Mouse (Mus musculus): ENCODE measurements around the gene Rab15. TPM values are rescaled to one million over a fixed set of nuclear protein-coding genes. Genes with fewer than 3 reads are reported as not detected.
"Not testable (repeated sequence)": the region's sequence is repeated elsewhere in the genome, so short reads cannot be mapped to it uniquely, and the experiment has no call there.

The Rab15 gene
- 8.7 and 9.5 TPM in 2 replicates for polyA plus RNA-seq (2014; fragmentation: Nextera tagmentation; extraction: Ambion mirVana)

- 2% methylated on average over 15 of the region's 17 CpGs for whole genome bisulfite sequencing
- DNase-seq (ENCODE audit: low spot score) (peak; percentile 41), ATAC-seq (ENCODE audit: insufficient number of reproducible peaks, low FRiP score, low TSS enrichment, low read depth) (peak; percentile 37)
- Histone ChIP-seq H3K36me3 (ENCODE audit: control insufficient read depth, insufficient read depth, low read length) (no peaks in the 10 kb centered on the region), H3K4me1 (ENCODE audit: control insufficient read depth, insufficient read depth, low read length) (0 out of 2 replicates have a peak, but pooled peaks cover 3% of the 10 kb centered on the region), H3K9me3 (ENCODE audit: control insufficient read depth, low read length) (no peaks in the 10 kb centered on the region), H3K27me3 (ENCODE audit: control insufficient read depth, insufficient read depth, low read length) (peaks cover 20% of the 10 kb centered on the region), H3K27ac (replicated peaks; ENCODE audit: low read depth, low read length) (no peak within 1 kb of the TSS), H3K4me2 (ENCODE audit: low read depth, severe bottlenecking) (peak within 1 kb of the TSS; percentile 97), H3K9ac (ENCODE audit: low read length) (peak within 1 kb of the TSS; percentile 55), H3K4me3 (ENCODE audit: low read depth, low read length) (peak within 1 kb of the TSS; percentile 46)
These were observed at the start of gene Rab15 for GRCm38 (mm10) chr12:76822651-76823041. Gene Rab15, minus strand, starts transcription at chr12:76822908.

GRCm38 (mm10) chr12:76869561-76869960, 46.9 kb upstream of the Rab15 start:
- Histone ChIP-seq H3K4me1 (ENCODE audit: control insufficient read depth, insufficient read depth, low read length) (no peaks in the 10 kb centered on the region), H3K4me3 (ENCODE audit: low read depth, low read length) (no peak overlapping the region), H3K27me3 (ENCODE audit: control insufficient read depth, insufficient read depth, low read length) (no peaks in the 10 kb centered on the region), H3K9ac (ENCODE audit: low read length) (no peak overlapping the region), H3K27ac (replicated peaks; ENCODE audit: low read depth, low read length) (no peak overlapping the region), H3K36me3 (ENCODE audit: control insufficient read depth, insufficient read depth, low read length) (no peaks in the 10 kb centered on the region), H3K9me3 (ENCODE audit: control insufficient read depth, low read length) (no peaks in the 10 kb centered on the region), H3K4me2 (ENCODE audit: low read depth, severe bottlenecking) (no peak overlapping the region)
- no peak for DNase-seq (ENCODE audit: low spot score)
- 87% methylated on average over 7 of the region's 7 CpGs for whole genome bisulfite sequencing
- no peak for ATAC-seq (ENCODE audit: insufficient number of reproducible peaks, low FRiP score, low TSS enrichment, low read depth)

GRCm38 (mm10) chr12:76868463-76869198, 45.9 kb upstream of the Rab15 start:
- H3K27ac ChIP-seq (replicated peaks; ENCODE audit: low read depth, low read length), result no peak overlapping the region
- no peak overlapping the region for H3K4me3 ChIP-seq (ENCODE audit: low read depth, low read length)
- DNase-seq (ENCODE audit: low spot score) (no peak), ATAC-seq (ENCODE audit: insufficient number of reproducible peaks, low FRiP score, low TSS enrichment, low read depth) (no peak)
- no peaks in the 10 kb centered on the region for H3K4me1 ChIP-seq (ENCODE audit: control insufficient read depth, insufficient read depth, low read length)
- H3K9me3 ChIP-seq (ENCODE audit: control insufficient read depth, low read length), result no peaks in the 10 kb centered on the region
- no peak overlapping the region for H3K9ac ChIP-seq (ENCODE audit: low read length)
- H3K36me3 ChIP-seq (ENCODE audit: control insufficient read depth, insufficient read depth, low read length), result no peaks in the 10 kb centered on the region
- no peaks in the 10 kb centered on the region for H3K27me3 ChIP-seq (ENCODE audit: control insufficient read depth, insufficient read depth, low read length)
- no peak overlapping the region for H3K4me2 ChIP-seq (ENCODE audit: low read depth, severe bottlenecking)
- 77% methylated on average over 14 of the region's 14 CpGs for WGBS

- H3K27me3 ChIP-seq (ENCODE audit: control insufficient read depth, insufficient read depth, low read length), result no peaks in the 10 kb centered on the region
- no peak overlapping the region for H3K9ac ChIP-seq (ENCODE audit: low read length)
- no peak overlapping the region for H3K27ac ChIP-seq (replicated peaks; ENCODE audit: low read depth, low read length)
- no peaks in the 10 kb centered on the region for H3K9me3 ChIP-seq (ENCODE audit: control insufficient read depth, low read length)
- no peak for ATAC-seq (ENCODE audit: insufficient number of reproducible peaks, low FRiP score, low TSS enrichment, low read depth)
- H3K4me3 ChIP-seq (ENCODE audit: low read depth, low read length), result no peak overlapping the region
- DNase-seq (ENCODE audit: low spot score), result no peak
- 63% methylated on average over 10 of the region's 10 CpGs for WGBS
- no peak overlapping the region for H3K4me2 ChIP-seq (ENCODE audit: low read depth, severe bottlenecking)
- no peaks in the 10 kb centered on the region for H3K4me1 ChIP-seq (ENCODE audit: control insufficient read depth, insufficient read depth, low read length)
- H3K36me3 ChIP-seq (ENCODE audit: control insufficient read depth, insufficient read depth, low read length), result peaks cover under 1% of the 10 kb centered on the region; the same call in 1 of the 2 replicates
These were observed 45.0 kb upstream of the Rab15 start for GRCm38 (mm10) chr12:76867586-76868280.

GRCm38 (mm10) chr12:76865266-76865665, 42.6 kb upstream of the Rab15 start:
- no peak overlapping the region for H3K9ac ChIP-seq (ENCODE audit: low read length)
- H3K27me3 ChIP-seq (ENCODE audit: control insufficient read depth, insufficient read depth, low read length), result no peaks in the 10 kb centered on the region
- no peaks in the 10 kb centered on the region for H3K4me1 ChIP-seq (ENCODE audit: control insufficient read depth, insufficient read depth, low read length)
- DNase-seq (ENCODE audit: low spot score) (no peak), ATAC-seq (ENCODE audit: insufficient number of reproducible peaks, low FRiP score, low TSS enrichment, low read depth) (no peak)
- whole genome bisulfite sequencing, result 80% methylated on average over 13 of the region's 13 CpGs
- no peak overlapping the region for H3K27ac ChIP-seq (replicated peaks; ENCODE audit: low read depth, low read length)
- H3K4me2 ChIP-seq (ENCODE audit: low read depth, severe bottlenecking), result no peak overlapping the region
- H3K9me3 ChIP-seq (ENCODE audit: control insufficient read depth, low read length), result no peaks in the 10 kb centered on the region
- H3K36me3 ChIP-seq (ENCODE audit: control insufficient read depth, insufficient read depth, low read length), result peaks cover 4% of the 10 kb centered on the region; the same call in 1 of the 2 replicates
- H3K4me3 ChIP-seq (ENCODE audit: low read depth, low read length), result no peak overlapping the region

GRCm38 (mm10) chr12:76863651-76864050, 40.9 kb upstream of the Rab15 start:
- Histone ChIP-seq H3K9me3 (ENCODE audit: control insufficient read depth, low read length) (no peaks in the 10 kb centered on the region), H3K4me3 (ENCODE audit: low read depth, low read length) (no peak overlapping the region), H3K36me3 (ENCODE audit: control insufficient read depth, insufficient read depth, low read length) (peaks cover 4% of the 10 kb centered on the region; the same call in 1 of the 2 replicates), H3K27ac (replicated peaks; ENCODE audit: low read depth, low read length) (no peak overlapping the region), H3K9ac (ENCODE audit: low read length) (no peak overlapping the region), H3K27me3 (ENCODE audit: control insufficient read depth, insufficient read depth, low read length) (no peaks in the 10 kb centered on the region), H3K4me1 (ENCODE audit: control insufficient read depth, insufficient read depth, low read length) (no peaks in the 10 kb centered on the region), H3K4me2 (ENCODE audit: low read depth, severe bottlenecking) (no peak overlapping the region)
- ATAC-seq (ENCODE audit: insufficient number of reproducible peaks, low FRiP score, low TSS enrichment, low read depth) (no peak), DNase-seq (ENCODE audit: low spot score) (no peak)
- WGBS, result 77% methylated on average over 11 of the region's 11 CpGs

- ATAC-seq (ENCODE audit: insufficient number of reproducible peaks, low FRiP score, low TSS enrichment, low read depth); H3K27me3 ChIP-seq (ENCODE audit: control insufficient read depth, insufficient read depth, low read length); DNase-seq (ENCODE audit: low spot score); H3K27ac ChIP-seq (replicated peaks; ENCODE audit: low read depth, low read length); H3K9me3 ChIP-seq (ENCODE audit: control insufficient read depth, low read length); H3K4me2 ChIP-seq (ENCODE audit: low read depth, severe bottlenecking); H3K4me1 ChIP-seq (ENCODE audit: control insufficient read depth, insufficient read depth, low read length); H3K4me3 ChIP-seq (ENCODE audit: low read depth, low read length); H3K36me3 ChIP-seq (ENCODE audit: control insufficient read depth, insufficient read depth, low read length); H3K9ac ChIP-seq (ENCODE audit: low read length): not testable (repeated sequence)
- 84% methylated on average over 6 of the region's 6 CpGs for WGBS
These were observed 36.1 kb upstream of the Rab15 start for GRCm38 (mm10) chr12:76858788-76859187.

- no peak overlapping the region for H3K27ac ChIP-seq (replicated peaks; ENCODE audit: low read depth, low read length)
- H3K9me3 ChIP-seq (ENCODE audit: control insufficient read depth, low read length), result no peaks in the 10 kb centered on the region
- DNase-seq (ENCODE audit: low spot score) (no peak), ATAC-seq (ENCODE audit: insufficient number of reproducible peaks, low FRiP score, low TSS enrichment, low read depth) (no peak)
- no peak overlapping the region for H3K9ac ChIP-seq (ENCODE audit: low read length)
- no peak overlapping the region for H3K4me2 ChIP-seq (ENCODE audit: low read depth, severe bottlenecking)
- H3K36me3 ChIP-seq (ENCODE audit: control insufficient read depth, insufficient read depth, low read length), result no peaks in the 10 kb centered on the region
- WGBS, result 86% methylated on average over 10 of the region's 10 CpGs
- no peaks in the 10 kb centered on the region for H3K27me3 ChIP-seq (ENCODE audit: control insufficient read depth, insufficient read depth, low read length)
- H3K4me1 ChIP-seq (ENCODE audit: control insufficient read depth, insufficient read depth, low read length), result no peaks in the 10 kb centered on the region
- H3K4me3 ChIP-seq (ENCODE audit: low read depth, low read length), result no peak overlapping the region
These were observed 34.4 kb upstream of the Rab15 start for GRCm38 (mm10) chr12:76857087-76857486.
